Mouse (Mus musculus) adrenal gland, postnatal 4 days (tissue): ENCODE measurements around the gene Rhot2. TPM values are rescaled to one million over a fixed set of nuclear protein-coding genes. Genes with fewer than 3 reads are reported as not detected.

Experiments used
- DNase-seq, 2 experiments: peaks; one replicate each; pipeline ENCODE4 v3.0.0; 2021 to 2022; ENCODE audit warnings: low spot score in 2 of 2, mixed read lengths in 2 of 2
- long read RNA-seq, 2 experiments: library from polyadenylated mRNA; stranded (forward); transcript quantifications; one replicate each; pipeline ENCODE4 v2.0.0; 2021
- total RNA-seq, 2 experiments: library from RNA; stranded (reverse); gene quantifications; 2 replicates each; pipeline ENCODE4 v1.2.3; 2021

Gene Rhot2
- total RNA-seq, result 10 to 100 TPM; 89.6 to 95.0 TPM
- long read RNA-seq, experiment 1, partial matches to known transcripts, result 13 of 22 reads
- long read RNA-seq, experiment 1, other reads (novel, unspliced or antisense), result 7 of 22 reads
- long read RNA-seq, experiment 2, transcript Rhot2-201 (19 exons, 3,189 nt), result major isoform, 17 of 61 reads
- long read RNA-seq, experiment 2, partial matches to known transcripts, result 31 of 61 reads
- long read RNA-seq, experiment 2, other reads (novel, unspliced or antisense), result 12 of 61 reads

DNA sequence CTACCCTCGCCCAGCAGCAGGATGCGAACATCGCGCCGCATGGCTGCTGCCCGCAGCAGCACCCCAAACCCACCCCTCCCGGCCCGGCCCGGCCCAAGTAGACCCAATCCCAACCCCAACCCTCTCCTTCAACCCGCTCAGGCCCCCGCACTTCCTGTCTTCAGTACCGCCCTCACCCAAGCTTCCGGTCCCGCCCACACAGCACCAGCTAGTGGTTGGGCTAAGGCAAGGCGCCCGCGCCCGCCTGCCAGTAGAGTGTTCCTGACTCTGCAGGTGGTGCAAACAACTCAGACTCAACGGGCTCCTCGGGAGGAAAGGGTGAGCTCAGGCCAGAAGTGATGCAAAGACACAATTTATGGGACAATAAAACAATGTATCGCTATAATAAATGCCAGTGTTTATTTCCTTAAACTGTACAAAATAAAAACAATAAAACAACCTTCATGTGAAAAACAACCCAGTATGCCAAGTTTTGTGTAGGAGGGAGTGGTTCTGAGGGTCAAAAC is at the start of gene Rhot2:
Gene Rhot2 (minus strand): TSS at position 456 of the 506 bp plus-strand sequence.
- DNase-seq, result peak; percentile 74 to 89

DNA sequence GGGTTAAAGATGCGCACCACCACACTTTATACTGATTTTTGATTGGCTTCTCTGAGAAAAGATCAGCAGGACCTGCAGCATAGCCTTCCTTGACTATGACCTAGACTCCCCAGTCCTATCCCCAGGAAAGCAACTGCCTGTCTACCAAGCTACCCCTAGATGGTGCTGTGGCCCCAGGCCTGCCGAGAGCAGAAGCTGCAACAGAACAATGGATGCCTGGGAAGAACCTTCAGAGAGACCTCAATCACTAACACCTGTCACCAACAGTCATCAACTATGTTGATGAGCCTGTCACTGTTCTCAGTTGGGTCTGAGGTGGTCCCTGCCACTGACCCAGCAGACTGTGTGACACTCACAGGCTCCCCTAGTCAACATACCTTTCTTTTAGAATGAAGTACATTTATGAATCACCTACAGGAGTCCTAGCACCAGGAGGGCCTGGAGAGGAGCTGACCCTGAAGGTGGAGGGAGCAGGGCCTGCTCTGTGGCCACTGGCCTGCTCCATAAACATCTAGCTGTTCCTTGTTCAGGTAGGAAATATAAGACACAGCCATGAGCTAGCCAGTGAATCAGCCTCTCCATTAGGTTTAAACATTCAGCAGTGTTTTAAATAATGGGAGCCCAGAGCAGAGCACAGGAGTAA is 49.4 kb upstream of the Rhot2 start:
- DNase-seq, result no peak

GRCm38 (mm10) chr17:25888837-25889236 is 44.2 kb upstream of the Rhot2 start:
- DNase-seq, result no peak

DNA sequence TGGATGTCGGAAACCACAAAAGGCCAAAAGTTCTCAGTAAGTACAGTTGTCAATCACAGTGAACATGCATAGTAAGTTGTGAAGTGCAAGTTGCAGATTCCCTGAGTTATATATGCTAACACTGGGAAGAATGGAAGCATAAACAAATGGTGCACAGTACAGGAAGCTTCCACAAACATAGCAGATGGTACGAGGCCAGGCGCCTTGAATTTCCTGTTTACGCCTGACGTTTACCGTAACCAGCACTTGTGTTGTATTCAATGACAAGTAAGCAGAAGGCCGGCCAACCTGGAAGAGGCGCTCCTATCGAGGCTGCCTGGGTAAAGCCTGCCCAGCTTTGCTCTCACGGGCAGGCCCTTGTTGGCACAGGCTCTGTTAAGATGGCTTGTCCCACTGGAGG is 42.8 kb upstream of the Rhot2 start:
- DNase-seq, result no peak

- no peak for DNase-seq
Observed at GRCm38 (mm10) chr17:25886806-25887205, 42.2 kb upstream of the Rhot2 start.

DNA sequence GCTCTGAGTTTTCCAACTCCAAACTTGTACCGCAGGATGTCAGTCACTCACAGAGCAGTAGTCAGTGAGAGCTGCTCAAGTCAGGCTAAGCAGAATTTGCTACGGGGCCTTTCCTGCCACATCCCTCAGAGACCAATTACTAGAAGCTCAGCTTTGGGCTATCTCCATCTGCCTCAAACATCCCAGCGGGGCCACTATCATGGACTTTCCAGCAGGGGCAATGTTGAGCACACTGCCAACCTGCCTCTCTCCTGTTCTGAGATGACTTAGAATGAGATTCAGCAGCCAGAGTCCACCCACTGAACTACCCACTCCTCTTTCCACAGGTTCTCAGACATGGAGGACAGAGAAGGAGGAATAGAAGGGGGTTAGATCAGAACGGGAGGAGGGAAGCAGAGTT is 41.0 kb upstream of the Rhot2 start:
- DNase-seq, result no peak

- DNase-seq, result no peak
Observed at GRCm38 (mm10) chr17:25883824-25884223, 39.2 kb upstream of the Rhot2 start.

DNA sequence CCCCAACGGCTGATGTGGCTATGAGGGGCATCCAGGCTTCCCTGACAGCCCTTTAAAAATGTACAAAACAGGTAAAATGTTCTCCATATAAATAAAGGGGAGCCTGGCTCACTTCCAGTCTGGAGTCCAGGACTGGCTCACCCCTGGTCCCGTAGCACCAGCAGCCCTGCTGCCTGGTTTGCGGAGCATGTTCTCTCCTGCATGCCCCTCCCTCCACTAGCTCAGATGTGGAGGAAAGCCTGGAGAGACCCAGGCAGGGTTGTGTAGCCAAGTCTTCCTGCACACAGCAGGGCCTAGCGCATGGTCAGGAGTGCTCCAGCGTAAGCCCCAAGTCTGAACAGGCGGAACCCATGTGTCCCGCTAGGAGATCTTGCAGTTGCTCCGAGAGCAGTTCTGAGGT is 38.6 kb upstream of the Rhot2 start:
- DNase-seq, result no peak

DNA sequence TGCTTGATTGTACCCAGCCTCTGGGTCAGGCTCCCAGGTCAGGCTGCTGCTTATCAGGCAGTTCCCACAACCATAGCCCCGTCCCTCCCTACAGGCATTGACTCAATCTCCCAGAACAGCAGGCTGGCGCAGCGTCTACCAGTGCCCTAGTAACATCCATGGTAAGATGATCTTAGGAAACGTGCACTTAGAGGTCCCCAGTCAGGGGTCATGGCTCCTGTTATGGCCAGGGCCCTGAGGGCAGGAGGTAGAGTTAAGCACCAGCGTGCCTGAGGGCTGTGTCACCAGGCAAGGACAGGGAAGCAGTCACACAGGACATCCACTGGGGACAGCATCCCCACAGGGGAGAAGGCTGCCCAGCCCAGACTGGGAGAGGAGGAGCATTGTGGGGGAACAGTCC is 37.7 kb upstream of the Rhot2 start:
- DNase-seq, result peak in 1 of 2 experiments; percentile 6

- no peak for DNase-seq
Observed at GRCm38 (mm10) chr17:25881691-25882090, 37.0 kb upstream of the Rhot2 start.

DNA sequence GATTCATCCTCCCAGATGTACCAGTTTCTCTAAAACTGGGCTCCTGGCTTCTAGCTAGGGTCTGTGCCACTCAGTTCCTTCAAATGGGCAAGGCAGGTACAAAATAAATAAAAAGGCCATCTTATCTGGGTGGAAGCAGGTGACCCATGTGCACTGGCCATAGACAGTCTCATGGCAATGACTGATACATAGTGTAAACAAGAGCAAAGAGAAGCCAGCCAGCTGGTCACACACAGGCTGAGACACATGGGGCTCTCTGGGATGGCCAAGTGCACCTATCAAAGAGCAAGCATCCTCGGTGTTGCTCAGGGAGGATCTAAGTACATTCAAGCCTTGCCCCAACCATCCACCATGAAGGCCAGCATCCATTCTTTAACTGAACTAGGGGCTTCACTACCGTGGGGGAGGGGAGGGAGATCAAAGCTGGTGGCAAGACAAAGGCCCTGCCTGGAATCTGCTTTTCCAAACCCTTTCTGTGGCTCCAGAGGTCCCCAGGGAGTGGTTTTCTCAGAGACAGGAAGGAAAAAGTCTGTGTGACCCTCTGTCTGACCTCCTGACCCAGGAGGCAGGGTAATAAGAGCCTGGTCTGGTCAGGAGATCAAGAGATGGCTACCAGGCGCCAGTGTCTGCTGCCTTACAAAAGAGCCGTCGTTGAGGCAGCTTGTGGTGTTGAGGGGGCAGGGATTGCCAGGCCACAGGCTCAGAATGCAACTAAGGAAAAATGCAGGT is 36.4 kb upstream of the Rhot2 start:
- no peak for DNase-seq

GRCm38 (mm10) chr17:25880196-25880910 is 35.7 kb upstream of the Rhot2 start, which contains the start of gene Wfikkn1:
Gene Wfikkn1, minus strand, starts transcription at chr17:25880858.
- no peak for DNase-seq

DNA sequence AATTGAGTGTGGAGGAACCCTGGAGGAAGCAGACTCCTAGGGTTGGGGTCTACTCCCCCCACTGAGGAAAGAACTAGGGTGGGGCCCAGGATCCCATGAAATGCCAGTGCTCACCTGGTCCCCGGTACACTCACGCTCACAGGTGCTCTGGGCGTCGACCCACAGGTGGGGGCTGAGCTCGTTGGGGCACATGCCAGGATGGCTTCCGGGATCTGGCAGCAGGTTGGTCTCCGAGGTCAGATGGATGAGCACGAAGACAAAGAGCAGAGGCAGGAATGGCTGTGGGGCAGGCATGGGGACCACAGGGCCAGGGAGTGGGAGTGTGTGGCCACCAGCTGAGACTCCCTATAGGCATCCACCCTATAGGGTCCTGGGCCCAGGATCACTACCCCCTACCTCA is 35.1 kb upstream of the Rhot2 start:
- DNase-seq, result no peak

DNA sequence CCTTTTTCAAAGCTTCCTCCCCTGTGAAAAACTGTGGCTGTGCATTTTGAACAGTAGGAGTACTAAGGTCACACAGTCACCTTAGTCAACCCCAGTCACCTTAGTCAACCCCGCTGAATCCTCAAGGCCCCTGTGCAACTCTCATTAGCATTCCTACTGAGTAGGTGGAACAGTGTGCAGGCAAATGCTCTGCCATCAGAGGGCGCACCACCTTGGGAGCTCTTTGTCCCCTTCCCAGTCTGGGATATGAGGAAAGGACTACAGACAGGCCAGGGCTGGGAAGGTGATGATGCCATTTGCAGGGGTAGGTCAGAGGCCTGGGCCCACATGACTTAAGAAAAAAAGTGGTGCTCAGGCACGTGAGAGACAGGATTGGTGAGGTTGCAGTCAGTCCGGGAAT is 34.6 kb upstream of the Rhot2 start:
- DNase-seq, result peak in 1 of 2 experiments; percentile 5

DNA sequence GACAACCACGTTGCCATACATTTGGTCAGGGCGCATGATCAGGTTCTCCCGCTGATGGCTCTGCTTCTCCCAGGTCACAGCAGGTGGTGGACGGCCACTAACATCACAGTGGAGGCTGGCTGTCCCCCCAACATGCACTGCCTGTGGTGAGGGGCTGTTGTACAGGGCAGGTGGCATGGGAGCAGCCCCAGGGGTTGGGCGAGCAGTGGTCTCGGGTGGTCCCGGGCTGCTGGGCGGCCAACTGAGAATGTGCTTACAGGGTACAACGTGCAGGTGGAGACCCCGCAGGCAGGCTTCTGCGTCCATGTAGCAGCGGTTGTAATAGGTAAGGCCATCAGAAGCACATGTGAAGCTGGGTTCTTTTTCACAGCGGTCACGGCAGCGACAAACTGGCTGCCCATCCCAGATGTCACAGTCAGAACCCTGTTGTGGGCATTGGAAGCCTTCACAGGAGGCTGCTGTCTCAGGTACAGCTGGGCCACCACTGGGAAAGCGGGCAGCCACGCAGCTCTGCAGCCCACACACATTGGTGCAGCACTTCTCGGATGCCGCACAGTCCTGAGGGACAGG is 34.0 kb upstream of the Rhot2 start:
- no peak for DNase-seq

GRCm38 (mm10) chr17:25877741-25878610 is 33.3 kb upstream of the Rhot2 start:
- DNase-seq, result no peak

DNA sequence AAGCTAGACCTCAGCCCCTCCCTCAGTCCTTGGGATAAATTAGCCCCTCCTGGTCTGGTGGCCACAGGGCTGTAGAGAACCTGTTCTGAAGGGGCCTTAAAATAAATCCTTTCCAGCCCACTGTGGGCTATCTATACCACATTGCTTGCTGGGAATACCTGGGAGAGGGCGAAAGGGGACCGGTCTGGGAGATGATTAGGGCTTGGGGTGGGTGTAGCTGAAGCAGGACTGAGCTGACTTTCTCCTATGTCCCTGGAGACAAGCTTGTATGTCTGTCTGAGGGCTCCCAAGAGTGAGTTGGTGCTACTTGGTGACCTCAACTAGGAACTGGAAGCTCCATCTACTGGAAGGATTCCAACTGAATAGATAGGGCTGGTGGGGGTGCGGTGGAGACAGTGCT is 32.4 kb upstream of the Rhot2 start:
- DNase-seq, result no peak

DNA sequence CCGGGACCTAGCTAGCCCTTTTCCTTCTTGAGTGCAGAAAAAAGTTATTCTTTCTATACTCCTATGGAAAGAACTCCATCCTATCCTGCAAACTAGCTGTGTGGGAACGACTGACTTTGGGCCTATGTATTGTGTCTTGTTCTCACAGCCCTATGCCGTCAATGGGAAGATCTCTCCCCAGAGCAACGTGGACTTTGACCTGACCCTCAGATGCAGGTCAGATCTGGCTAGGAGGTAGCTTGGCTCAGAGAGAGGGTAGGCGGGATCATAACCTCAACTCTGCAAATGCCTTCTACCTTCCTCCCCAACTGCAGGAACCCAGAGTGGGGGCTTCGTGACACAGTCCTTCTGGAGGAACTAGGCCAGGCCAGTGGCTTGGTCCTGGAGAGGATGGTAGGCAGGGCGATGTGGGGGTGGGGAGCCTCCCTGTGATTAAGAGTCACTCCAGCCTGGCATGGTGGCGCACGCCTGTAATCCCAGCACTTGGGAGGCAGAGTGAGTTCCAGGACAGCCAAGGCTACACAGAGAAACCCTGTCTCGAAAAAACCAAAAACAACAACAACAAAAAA is 31.8 kb upstream of the Rhot2 start:
- no peak for DNase-seq
